Mouse (Mus musculus): Measurements from ENCODE around the gene 4932414N04Rik.
"Not testable (repeated sequence)": the region's sequence is repeated elsewhere in the genome, so short reads cannot be mapped to it uniquely, and the experiment has no call there.

The 4932414N04Rik gene

GRCm38 (mm10) chr2:68656186-68656585, at the start of gene 4932414N04Rik:
Gene 4932414N04Rik (plus strand): TSS chr2:68656486.
- DNase-seq (ENCODE audit: extremely low spot score, low spot score) = not testable (repeated sequence)

GRCm38 (mm10) chr2:68732216-68732615, 75.9 kb downstream of the 4932414N04Rik start:
- no peak for DNase-seq (ENCODE audit: extremely low spot score, low spot score)

- no peak for DNase-seq (ENCODE audit: extremely low spot score, low spot score)
Measured at GRCm38 (mm10) chr2:68739772-68740739, 83.8 kb downstream of the 4932414N04Rik start.

GRCm38 (mm10) chr2:68744599-68744998, 88.3 kb downstream of the 4932414N04Rik start:
- no peak for DNase-seq (ENCODE audit: extremely low spot score, low spot score)

- DNase-seq (ENCODE audit: extremely low spot score, low spot score) = no peak
Measured at GRCm38 (mm10) chr2:68756179-68756578, 99.9 kb downstream of the 4932414N04Rik start.

GRCm38 (mm10) chr2:68756793-68757192, 100.5 kb downstream of the 4932414N04Rik start:
- DNase-seq (ENCODE audit: extremely low spot score, low spot score) = peak; percentile 42

GRCm38 (mm10) chr2:68765371-68765770, 109.1 kb downstream of the 4932414N04Rik start:
- DNase-seq (ENCODE audit: extremely low spot score, low spot score) = no peak

- DNase-seq (ENCODE audit: extremely low spot score, low spot score) = no peak
Measured at GRCm38 (mm10) chr2:68767186-68767890, 111.1 kb downstream of the 4932414N04Rik start.

- peak; percentile 24 for DNase-seq (ENCODE audit: extremely low spot score, low spot score)
Measured at GRCm38 (mm10) chr2:68782268-68783132, 126.2 kb downstream of the 4932414N04Rik start.

GRCm38 (mm10) chr2:68783664-68784063, 127.4 kb downstream of the 4932414N04Rik start:
- DNase-seq (ENCODE audit: extremely low spot score, low spot score) = not testable (repeated sequence)

GRCm38 (mm10) chr2:68784710-68785427, 128.6 kb downstream of the 4932414N04Rik start:
- DNase-seq (ENCODE audit: extremely low spot score, low spot score) = peak; percentile 77

GRCm38 (mm10) chr2:68787161-68787675, 130.9 kb downstream of the 4932414N04Rik start:
- no peak for DNase-seq (ENCODE audit: extremely low spot score, low spot score)

GRCm38 (mm10) chr2:68792296-68792695, 136.0 kb downstream of the 4932414N04Rik start:
- no peak for DNase-seq (ENCODE audit: extremely low spot score, low spot score)

- DNase-seq (ENCODE audit: extremely low spot score, low spot score) = no peak
Measured at GRCm38 (mm10) chr2:68793472-68793871, 137.2 kb downstream of the 4932414N04Rik start.

- no peak for DNase-seq (ENCODE audit: extremely low spot score, low spot score)
Measured at GRCm38 (mm10) chr2:68794181-68794580, 137.9 kb downstream of the 4932414N04Rik start.

GRCm38 (mm10) chr2:68794616-68795015, 138.3 kb downstream of the 4932414N04Rik start:
- no peak for DNase-seq (ENCODE audit: extremely low spot score, low spot score)

- no peak for DNase-seq (ENCODE audit: extremely low spot score, low spot score)
Measured at GRCm38 (mm10) chr2:68796011-68796775, 139.9 kb downstream of the 4932414N04Rik start.

GRCm38 (mm10) chr2:68797106-68797505, 140.8 kb downstream of the 4932414N04Rik start:
- DNase-seq (ENCODE audit: extremely low spot score, low spot score) = no peak

Measured in neural tube, embryonic 10.5 days (tissue).